Mouse (Mus musculus): ENCODE measurements at regions not wholly inside any gene's neighbourhood (a gene's known extent, or its start where the extent isn't known, plus 50 kb on each side); places are given as distances from the start of the nearest gene placed in this dataset.
"Not testable (repeated sequence)": the region's sequence is repeated elsewhere in the genome, so short reads cannot be mapped to it uniquely, and the experiment has no call there.

DNA sequence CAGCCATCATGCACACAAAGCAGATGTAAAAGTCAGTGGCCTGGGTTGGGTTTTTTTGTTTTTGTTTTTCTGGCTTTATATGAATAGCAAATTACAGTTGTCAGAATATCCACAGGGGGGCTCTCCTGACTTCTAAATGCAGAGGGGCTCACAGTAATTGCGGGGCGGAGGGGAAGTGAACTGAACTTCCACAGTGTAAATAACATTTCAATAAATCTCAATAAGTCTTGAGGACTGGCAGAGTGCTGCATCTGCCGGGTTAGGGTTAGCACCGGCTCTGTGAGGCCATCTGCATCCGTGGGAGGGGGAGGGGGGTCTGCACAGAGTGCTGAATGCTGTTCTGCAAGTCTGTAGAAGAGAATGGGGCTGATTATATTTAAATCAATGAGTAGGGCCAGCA, 50.3 kb upstream of the Arl4c start:
- no peak for DNase-seq (ENCODE audit: low read depth)

DNA sequence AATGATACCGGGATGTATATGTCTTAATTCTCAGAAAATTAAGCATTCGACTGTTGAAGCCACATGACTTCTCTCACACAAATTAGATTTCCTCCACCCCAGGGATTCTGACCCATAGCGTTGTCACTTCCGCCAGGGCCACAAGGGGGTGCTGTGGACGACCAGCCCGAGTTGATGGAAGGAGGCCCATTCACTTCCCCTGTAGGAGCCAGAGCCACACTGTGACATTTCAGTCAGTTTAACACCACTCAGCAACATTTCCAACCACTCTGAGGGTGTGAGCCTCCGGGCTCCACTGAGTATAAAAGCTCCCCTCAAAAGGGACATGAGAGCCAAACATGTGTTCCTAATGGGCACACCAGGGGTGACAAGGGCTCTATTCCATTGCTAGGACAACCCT, 54.6 kb upstream of the Arl4c start:
- peak; percentile 26 for DNase-seq (ENCODE audit: low read depth)

DNA sequence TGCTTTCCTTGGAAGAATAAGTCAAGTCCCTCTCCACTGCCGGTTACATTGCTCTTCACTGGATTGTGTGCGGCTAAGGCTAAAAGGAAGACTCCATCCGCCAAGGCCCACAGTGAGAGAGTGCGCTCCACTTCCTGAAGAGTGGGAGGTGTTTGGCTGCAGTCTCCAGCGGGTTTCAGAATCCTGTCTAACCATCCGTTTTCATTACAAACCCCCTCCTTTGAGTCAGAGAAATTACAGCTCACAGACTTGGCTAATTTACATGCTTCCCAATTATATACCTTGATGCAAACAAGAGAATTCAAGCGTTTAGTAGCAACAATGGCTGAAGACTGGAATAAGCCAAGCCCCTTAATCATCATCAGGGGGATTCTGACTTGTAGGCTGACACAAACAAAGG, 55.1 kb upstream of the Arl4c start:
- no peak for DNase-seq (ENCODE audit: low read depth)

DNA sequence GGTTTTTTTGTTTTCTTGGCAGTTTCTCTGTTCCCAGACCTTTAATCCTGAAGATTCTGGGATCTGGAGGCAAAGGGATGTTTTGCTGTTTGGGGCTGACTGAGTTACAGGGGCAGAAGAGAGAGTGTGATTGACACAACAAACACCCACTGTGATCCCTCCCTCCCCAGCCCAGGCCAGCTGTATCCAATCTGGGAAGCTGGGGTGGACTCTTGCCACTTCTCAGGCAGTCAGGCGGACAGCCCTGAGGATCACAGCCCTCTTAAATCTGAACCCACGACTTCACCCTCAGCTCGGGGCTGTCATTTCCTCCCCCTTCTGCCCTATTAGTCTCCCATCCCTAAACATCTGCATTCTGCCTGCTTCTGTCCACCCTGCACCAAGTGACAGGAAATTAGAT, 55.7 kb upstream of the Arl4c start:
- DNase-seq (ENCODE audit: low read depth): no peak

DNA sequence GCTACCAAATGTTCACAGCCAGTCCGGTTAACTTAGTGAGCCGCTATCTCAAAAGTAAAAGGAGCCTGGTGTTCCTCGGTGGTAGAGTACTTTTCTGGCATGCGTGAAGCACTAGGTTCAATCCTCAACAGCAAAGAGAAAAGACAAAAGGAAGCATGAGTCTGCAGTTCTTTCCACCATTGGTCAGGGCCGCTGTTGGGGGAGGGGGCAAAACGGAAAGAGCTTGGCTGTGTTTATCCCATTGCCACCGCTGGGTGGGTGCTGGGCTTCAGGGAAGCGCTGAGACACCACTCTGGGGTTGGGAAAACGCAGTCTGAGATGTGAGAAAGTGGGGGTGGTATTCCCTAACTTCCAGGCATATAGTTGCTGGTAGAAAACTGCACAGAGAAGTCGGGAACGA, 58.6 kb upstream of the Arl4c start:
- no peak for DNase-seq (ENCODE audit: low read depth)

DNA sequence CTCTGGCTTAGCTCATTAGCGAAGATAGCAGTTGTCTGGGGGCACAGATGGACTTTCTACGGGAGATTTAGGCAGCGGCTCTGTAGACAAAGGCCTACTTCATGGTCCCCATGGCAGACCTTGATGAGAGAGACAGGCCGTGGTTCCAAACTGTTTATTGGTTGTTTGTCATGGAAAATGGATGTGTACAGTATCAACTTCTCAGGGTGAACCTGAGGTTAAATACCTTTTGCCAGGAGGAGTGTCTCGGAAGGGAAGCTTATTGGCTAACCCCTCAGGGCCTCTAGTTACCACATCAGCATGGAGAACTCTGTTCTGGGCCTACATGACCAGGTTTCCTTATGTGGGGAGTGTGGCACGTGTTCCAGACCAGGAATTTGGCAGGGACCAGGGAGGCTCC, 59.1 kb upstream of the Arl4c start:
- DNase-seq (ENCODE audit: low read depth): no peak

DNA sequence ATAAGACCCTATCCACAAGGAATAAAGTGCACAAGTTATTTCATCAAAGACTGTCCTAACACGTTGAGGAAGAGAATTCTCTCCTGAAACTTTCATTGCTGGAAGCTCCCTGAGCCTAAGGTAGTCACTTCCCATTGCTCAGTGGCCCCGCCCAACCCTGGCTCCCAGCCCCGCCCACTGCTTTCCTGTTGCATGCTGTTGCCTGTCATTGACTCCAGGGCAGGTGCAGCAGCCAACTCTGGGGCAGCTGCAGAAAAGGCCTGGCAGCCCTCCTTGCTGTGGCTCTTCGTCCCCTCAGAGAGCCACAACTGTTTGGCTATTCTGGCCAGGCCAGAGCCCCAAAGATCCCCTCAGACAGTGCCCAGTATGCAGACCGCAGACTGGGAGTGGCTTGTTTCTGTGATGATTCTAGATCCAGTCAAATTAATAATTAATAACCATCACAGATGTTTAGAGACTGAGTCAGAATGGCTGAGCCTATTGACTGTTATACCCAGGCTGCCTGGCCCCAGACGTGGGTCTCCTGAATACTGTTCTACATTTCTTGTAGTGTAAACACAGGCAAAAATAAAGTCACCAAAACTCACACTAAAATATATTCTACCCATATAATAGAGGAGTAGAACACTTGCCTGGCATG, 61.8 kb upstream of the Arl4c start:
- no peak for DNase-seq (ENCODE audit: low read depth)

DNA sequence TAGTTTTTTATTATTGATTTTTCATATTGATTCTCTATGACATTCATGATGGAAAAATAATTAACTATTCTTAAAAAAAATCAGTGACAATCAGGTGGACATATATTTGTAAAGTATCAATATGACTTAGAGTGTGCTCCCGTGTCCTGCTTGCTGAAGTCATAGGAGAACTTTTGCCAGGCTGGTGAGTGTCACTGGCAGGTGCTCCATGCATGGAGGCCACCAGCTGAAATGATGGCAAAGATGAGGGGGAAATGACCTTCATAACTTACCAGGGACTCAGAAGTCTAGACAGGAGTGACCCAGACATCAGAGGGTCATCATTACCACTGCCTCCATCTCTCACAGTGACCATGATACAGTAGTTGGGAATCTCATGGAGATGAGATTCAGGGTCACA, 62.5 kb upstream of the Arl4c start:
- DNase-seq (ENCODE audit: low read depth): no peak

DNA sequence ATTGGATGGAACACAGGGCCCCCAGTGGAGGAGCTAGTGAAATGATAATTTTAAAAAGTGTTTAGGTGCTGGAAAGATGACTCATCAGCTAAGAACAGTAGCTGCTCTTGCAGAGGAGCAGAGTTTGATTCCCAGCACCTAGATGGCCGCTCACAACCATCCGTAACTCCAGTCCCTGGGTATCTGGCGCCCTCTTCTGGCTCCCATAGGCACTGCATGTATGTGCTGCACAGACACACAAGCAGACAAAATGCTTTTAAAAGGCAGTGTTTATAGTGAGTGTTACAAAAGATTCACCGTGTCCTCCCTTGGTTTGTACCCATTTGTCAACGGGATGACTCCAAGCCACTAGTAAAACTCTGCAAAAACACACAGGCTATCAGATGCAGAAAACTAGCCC, 75.0 kb upstream of the Arl4c start:
- no peak for DNase-seq (ENCODE audit: low read depth)

DNA sequence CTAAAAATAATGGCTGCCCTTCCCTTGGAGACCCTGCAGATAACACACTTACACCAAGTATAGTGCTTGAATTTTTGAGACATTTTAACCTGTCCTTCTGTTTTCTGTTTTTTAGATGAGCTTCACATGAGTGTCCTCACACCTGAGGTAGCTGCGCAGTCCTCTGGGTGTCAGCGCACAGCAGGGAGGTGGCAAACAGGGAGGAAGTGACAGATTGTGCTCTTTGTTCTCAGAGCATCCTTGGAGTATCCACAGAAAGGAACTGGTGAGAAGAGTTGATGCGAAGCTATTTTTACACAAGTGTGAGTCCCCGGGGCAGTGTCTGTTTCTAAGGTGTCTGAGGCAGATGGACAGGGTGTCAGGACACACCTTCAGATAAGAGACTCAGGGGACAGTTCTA, 78.2 kb upstream of the Arl4c start:
- no peak for DNase-seq (ENCODE audit: low read depth)

DNA sequence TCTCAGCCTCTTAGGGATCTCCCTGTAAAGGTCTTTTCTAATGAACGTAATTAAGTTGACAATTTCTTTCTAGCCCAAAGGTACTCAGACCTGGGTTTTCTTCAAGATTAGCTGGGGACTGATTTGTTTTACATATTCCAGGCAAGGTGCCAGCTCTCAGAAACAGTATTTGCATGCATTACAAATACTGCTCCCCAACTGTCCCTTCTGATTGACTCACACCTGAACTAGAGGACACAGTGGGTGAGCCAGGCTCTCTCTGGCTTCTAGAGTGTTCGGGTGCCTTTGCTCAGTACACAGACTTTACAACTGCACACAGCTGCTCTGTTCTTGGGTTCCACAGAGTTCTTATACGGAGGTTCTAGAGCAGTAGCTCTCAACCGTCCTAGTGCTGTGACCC, 81.1 kb upstream of the Arl4c start:
- DNase-seq (ENCODE audit: low read depth): no peak

DNA sequence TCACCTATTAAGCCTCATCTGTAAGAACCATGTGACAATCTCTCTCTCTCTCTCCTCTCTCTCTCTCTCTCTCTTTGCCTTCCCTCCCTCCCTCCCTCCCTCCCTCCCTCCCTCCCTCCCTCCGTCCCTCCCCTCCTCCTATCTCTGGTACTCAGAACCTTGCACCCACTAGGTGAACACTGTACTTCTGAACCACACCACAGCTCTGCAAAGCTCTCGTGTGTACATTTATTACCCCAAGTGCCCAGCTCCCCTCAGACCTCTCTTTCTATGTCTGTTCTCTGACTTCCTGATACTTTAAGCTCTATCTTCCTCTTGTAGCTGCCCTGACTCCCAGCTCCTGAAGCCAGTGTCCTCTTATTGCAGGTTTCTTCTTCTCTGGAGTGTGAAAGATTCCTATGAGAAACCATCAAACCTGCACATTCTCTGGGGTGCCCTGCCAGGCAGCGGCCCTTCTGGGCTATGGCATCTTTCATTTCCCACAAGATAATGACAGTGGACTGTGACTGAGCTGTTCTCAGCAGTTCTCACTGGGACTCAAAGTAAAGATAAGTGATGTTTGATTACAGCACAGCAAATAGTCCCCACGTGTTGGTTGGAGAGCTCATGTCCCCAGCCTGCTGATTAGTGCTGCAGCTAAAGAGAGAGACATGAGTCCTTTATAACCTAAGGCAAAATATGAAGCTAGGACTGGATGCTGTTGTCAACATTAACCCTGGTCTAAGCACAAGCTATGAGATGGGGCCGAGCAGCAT, 83.0 kb upstream of the Arl4c start:
- DNase-seq (ENCODE audit: low read depth): no peak

DNA sequence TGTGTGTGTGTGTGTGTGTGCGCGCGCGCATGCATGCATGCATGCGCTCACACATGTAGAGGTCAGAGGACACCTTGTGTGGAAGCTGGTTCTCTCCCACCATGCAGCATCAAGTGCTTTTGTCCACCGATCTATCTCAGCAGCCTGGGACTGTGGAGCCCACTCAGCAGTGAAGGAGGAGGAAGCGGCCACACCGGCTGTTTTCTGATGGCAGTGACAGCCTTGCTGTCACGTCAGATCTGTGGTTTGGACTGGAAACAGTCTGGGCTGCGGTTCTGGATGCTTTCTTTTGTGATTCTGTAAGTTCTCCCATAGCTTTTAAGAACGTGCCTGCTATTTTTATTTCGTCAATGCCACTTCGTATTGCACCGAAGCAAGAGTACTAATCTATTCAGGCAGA, 84.0 kb upstream of the Arl4c start:
- DNase-seq (ENCODE audit: low read depth): no peak

DNA sequence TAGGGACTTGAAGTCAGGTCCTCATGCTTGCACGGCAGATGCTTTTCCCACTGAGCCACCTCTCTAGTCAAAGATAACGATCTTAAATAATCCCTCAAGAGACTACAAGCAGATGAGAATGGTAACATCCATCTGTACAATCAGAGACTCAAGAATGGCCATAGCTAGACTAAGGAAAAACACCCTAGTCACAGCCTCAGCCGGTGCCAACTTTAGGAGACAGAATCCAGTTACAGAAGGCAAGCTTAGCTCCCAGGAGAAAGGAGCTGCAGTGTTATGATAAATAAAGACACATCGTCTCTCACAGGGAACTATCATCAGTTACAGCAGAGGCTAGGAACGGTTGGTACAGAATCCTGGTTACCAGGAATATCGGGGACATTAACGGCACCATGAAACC, 88.7 kb upstream of the Arl4c start:
- no peak for DNase-seq (ENCODE audit: low read depth)

DNA sequence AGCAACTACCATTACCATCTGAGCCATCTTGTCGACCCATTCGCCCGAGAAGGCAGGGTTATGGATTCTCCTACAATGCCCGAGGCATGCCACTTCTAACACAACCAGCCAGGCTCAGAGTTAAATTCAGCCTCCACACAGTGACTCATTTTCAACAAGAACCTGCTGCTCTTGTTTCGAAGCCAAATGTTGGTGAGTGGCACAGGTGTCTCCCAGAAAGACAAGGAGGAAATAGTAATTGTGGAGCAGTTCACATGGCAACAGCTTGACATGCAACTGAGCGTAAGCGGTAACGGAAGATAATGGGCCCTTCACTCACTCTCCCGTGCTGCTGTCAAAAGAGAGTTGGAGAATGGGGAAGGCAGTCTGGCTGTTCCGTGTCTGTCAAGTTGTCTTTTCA, 92.9 kb upstream of the Arl4c start:
- no peak for DNase-seq (ENCODE audit: low read depth)

DNA sequence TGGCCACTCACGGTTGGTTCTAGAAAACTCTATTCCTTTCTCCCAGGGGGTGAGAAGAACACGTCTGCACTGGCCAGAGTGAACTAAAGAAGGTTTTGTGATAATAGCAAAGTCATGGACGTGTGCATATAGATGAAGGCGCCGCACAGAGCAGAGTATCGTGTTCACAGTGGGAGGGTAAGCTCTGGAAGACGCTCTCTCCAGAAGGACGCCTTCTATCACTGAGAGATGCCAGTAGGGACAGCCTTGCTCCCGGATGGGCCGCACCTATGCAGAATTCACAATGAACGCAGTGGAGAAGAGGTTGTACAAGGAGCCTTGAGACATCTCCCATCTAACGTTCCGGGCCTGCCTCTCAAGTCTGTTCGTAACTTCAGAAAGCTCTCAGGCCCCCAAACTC, 96.5 kb upstream of the Arl4c start:
- no peak for DNase-seq (ENCODE audit: low read depth)

DNA sequence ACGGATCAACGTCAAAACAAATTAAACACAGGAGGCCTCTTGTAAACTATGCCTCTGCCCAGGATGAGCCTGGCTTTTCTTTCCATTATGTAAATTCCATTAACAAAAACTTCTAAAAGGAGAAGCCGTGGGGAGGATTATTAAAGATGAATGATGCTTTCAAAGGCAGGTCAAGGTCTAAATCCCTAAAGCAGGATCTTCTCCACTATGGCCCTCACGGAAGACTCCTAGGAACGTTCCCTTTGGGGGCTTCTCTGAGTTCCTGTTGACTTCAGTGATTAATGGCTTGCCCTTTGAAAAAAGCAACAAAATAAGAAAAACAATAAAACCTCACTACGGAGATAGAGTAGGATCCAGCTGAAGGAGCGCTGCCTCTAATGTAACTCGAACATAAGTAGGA, 96.9 kb upstream of the Arl4c start:
- DNase-seq (ENCODE audit: low read depth): no peak

DNA sequence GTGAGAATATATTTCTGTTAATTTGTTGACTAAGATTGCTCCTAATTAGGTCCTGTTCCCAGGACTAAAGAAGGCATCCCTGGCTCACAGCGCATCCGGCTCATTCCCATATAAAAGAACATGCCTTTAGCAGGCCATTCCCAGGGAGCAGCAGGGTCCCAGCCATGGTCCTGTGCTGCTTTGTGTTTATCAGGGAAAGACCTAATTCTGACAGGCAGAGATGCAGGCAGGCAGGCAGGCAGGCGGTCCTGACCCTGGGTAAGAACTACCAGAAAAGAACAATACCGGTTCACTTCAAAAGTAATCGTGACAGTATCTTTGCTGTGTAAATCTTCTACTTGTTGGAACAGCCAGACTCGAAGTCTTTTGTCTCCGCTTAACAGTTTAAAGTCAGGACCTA, 97.3 kb upstream of the Arl4c start:
- DNase-seq (ENCODE audit: low read depth): no peak

DNA sequence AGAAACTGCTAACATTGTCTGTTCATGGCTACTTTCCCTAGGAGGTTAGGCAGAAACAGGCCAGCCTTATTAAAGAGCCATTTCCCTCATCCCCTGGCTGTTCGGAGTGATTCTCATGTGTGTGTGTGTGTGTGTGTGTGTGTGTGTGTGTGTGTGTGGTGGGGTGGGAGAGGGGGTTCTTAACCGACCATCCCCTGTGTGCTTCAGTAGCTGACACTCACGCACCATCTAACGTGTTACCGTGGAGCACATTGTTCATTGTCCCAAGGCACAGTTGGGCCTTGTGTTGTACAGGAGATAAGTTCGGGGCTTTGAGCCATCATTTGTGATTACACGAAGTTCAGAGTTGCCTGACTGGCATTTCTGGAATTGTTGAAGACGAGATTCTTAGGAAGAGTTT, 97.8 kb upstream of the Arl4c start:
- no peak for DNase-seq (ENCODE audit: low read depth)

DNA sequence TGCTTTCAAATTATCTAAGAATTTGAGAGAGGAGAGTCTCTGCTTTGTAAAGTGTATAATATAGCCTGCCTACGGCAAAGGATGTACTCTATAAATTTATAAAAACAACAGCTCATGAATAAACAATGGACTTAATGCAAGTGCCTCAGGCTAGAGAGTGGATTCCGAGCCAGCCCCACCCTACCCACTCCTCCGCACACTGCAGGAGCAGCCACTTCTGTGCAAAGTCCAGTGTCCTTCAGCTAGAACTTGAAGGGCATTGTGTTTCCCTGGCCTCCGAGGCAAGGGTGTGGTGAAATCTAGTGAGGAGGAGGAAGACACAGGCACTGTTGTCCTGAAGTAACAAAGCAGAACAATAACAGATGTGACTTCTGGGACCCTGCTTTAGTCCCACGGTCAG, 98.4 kb upstream of the Arl4c start:
- DNase-seq (ENCODE audit: low read depth): no peak

DNA sequence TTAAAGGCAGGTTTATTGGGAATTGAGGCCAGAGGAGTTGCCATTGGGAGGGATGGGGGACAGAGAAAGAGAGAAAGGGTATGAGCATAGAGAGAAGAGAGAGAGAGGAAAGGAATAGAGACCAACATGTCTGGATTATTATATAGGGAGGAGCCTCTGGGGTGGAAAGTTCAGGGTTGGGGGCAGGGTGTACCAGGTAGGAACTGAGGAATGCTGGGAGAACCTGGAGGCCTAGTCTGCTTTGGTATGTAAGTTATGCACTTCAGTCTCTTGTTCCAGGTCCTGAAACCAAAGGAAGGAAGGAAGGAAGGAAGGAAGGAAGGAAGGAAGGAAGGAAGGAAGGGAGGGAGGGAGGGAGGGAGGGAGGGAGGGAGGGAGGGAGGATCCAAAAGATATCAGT, 99.1 kb upstream of the Arl4c start:
- not testable (repeated sequence) for DNase-seq (ENCODE audit: low read depth)

DNA sequence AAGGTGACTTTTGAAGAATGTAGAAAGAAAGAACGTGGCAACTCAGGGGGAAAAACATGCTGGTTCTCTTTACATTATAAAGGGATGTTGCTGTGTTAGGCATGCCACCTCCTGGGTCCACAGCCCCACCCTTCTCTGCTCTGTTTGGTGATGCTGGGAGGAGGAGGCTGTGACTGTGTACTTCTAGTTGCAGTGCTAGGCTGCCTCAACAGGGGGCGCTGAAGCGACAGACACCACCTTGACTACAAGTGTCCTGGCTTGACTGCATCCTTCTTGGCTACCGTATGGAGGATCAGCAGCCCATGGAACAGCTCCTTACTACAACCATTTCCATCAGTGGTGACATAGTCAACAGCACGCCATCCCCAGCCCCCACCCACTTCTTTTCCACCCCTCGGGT, 104.9 kb upstream of the Arl4c start:
- no peak for DNase-seq (ENCODE audit: low read depth)

DNA sequence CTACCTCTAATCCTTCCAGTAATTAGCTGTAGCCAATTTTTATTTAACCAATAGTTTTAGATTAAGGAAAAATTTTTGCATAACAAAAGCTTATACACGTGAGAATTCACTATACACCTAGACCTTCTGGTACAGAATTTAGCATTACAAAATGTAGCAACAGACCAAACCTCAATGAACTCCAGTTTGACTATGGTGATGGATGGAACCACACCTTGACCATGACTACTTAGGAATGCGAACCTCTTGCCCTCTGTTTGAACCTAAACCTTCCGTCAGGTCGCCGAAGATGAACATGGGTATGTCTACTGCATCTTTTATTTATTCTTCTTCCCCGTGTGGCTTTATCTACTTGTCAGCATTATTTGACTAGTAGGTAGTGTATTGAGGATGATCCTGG, 105.9 kb upstream of the Arl4c start:
- DNase-seq (ENCODE audit: low read depth): no peak

DNA sequence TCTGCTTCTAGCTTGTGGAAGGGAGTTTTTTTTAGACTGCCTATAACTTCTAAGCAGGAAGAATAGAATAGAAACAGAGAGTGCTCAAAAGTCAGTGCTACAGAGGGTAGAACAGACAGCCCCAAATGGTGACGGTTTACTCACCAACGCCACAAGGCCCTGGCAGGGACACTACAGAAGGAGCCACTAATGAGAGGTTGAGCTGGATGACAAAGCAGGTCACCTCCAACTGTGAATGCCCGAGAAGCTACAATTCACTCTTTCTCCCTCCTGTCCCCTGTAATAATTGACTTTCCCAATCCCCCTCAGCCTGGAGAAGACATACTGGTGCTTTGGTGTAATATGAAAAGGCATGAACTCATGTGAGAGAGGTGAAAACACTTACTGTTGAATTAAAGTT, 106.5 kb upstream of the Arl4c start:
- no peak for DNase-seq (ENCODE audit: low read depth)
